Mouse (Mus musculus) forebrain, embryonic 16.5 days (tissue): ENCODE data around the gene Zfp740. TPM values are rescaled to one million over a fixed set of nuclear protein-coding genes. Genes with fewer than 3 reads are reported as not detected.
"Not testable (repeated sequence)": the region's sequence is repeated elsewhere in the genome, so short reads cannot be mapped to it uniquely, and the experiment has no call there.

Experiments
- ATAC-seq: fragments of 200-750 bp; cut with Nextera tagmentation; 2 replicates; pipeline ENCODE4 v1.8.0; 2017; ENCODE audit warnings: mild to moderate bottlenecking, moderate library complexity
- H3K27ac ChIP-seq: fragments of 300-500 bp; sonication (generic); 2 replicates; pipeline ENCODE4 v1.5.1; 2014; ENCODE audit warnings: low read length, control low read depth
- H3K27me3 ChIP-seq: fragments of 300-500 bp; sonication (generic); replicated peaks from 2 replicates; pipeline ENCODE4 v1.6.1; 2014; ENCODE audit warnings: low read length; ENCODE audit not compliant: control insufficient read depth, insufficient read depth
- H3K36me3 ChIP-seq: fragments of 300-500 bp; sonication (generic); 2 replicates; pipeline ENCODE4 v1.6.1; 2014; ENCODE audit not compliant: control insufficient read depth, insufficient read depth
- H3K4me1 ChIP-seq: fragments of 300-500 bp; sonication (generic); replicated peaks from 2 replicates; pipeline ENCODE4 v1.6.1; 2014; ENCODE audit warnings: low read length; ENCODE audit not compliant: control insufficient read depth, insufficient read depth
- H3K4me2 ChIP-seq: fragments of 300-500 bp; sonication (generic); 2 replicates; pipeline ENCODE4 v1.6.1; 2014; ENCODE audit warnings: mild to moderate bottlenecking, low read length, control low read depth
- H3K4me3 ChIP-seq: fragments of 300-500 bp; sonication (generic); replicated peaks from 2 replicates; pipeline ENCODE4 v1.5.1; 2014; ENCODE audit warnings: mild to moderate bottlenecking, low read length, control low read depth
- H3K9ac ChIP-seq: fragments of 300-500 bp; sonication (generic); replicated peaks from 2 replicates; pipeline ENCODE4 v1.6.1; 2014; ENCODE audit warnings: low read depth, low read length, control low read depth
- H3K9me3 ChIP-seq: fragments of 300-500 bp; sonication (generic); 2 replicates; pipeline ENCODE4 v1.6.1; 2016; ENCODE audit warnings: low read length; ENCODE audit not compliant: control insufficient read depth
- WGBS: fragments of 180-500 bp; shearing (Covaris S2); extraction: QIAGEN DNeasy Blood & Tissue Kit; methylation state at CpG from one replicate; pipeline ENCODE4 v1.1.7; 2014; 5-methylcytosine and 5-hydroxymethylcytosine counted together
- polyA plus RNA-seq: library from polyadenylated mRNA; unstranded; fragments of >200 nt; fragmentation: Nextera tagmentation; extraction: Ambion mirVana; gene quantifications from 2 replicates; pipeline ENCODE4 v1.2.1, GENCODE M21; 2015

Zfp740 gene
- polyA plus RNA-seq, 1 experiment from 2014 or later, result 84.6 TPM

- WGBS, result 80% methylated on average over 6 of the region's 6 CpGs
- no peaks in the 10 kb centered on the region for H3K4me1 ChIP-seq
- H3K4me2 ChIP-seq, result no peak overlapping the region
- no peak overlapping the region for H3K27ac ChIP-seq
- H3K9ac ChIP-seq, result no peak overlapping the region
- no peaks in the 10 kb centered on the region for H3K27me3 ChIP-seq
- peaks cover 28% of the 10 kb centered on the region for H3K36me3 ChIP-seq
- no peak for ATAC-seq
- H3K9me3 ChIP-seq, result no peaks in the 10 kb centered on the region
- no peak overlapping the region for H3K4me3 ChIP-seq
Observed at GRCm38 (mm10) chr15:102215624-102216023, 12.6 kb downstream of the Zfp740 start.

- WGBS, result 84% methylated on average over 16 of the region's 16 CpGs
- no peak overlapping the region for H3K4me2 ChIP-seq
- no peak for ATAC-seq
- H3K9ac ChIP-seq, result no peak overlapping the region
- no peak overlapping the region for H3K27ac ChIP-seq
- H3K4me3 ChIP-seq, result no peak overlapping the region
- H3K9me3 ChIP-seq, result no peaks in the 10 kb centered on the region
- no peaks in the 10 kb centered on the region for H3K27me3 ChIP-seq
- H3K4me1 ChIP-seq, result no peaks in the 10 kb centered on the region
- peaks cover 23% of the 10 kb centered on the region for H3K36me3 ChIP-seq
Observed at GRCm38 (mm10) chr15:102216459-102217228, 13.6 kb downstream of the Zfp740 start.

GRCm38 (mm10) chr15:102217325-102217724, 14.3 kb downstream of the Zfp740 start:
- Histone ChIP-seq H3K9ac (no peak overlapping the region), H3K4me1 (0 out of 2 replicates have a peak, but pooled peaks cover under 1% of the 10 kb centered on the region), H3K4me3 (no peak overlapping the region), H3K27ac (no peak overlapping the region), H3K9me3 (no peaks in the 10 kb centered on the region), H3K27me3 (no peaks in the 10 kb centered on the region), H3K4me2 (no peak overlapping the region), H3K36me3 (peaks cover 22% of the 10 kb centered on the region)
- 90% methylated on average over 7 of the region's 7 CpGs for WGBS
- ATAC-seq, result no peak; the same call in 1 of the 2 replicates

- H3K4me2 ChIP-seq, result no peak overlapping the region
- ATAC-seq, result no peak
- peaks cover 13% of the 10 kb centered on the region for H3K4me1 ChIP-seq
- 41% methylated on average over 10 of the region's 10 CpGs for WGBS
- H3K27me3 ChIP-seq, result peaks cover 9% of the 10 kb centered on the region; the same call in 1 of the 2 replicates
- H3K4me3 ChIP-seq, result no peak overlapping the region
- H3K36me3 ChIP-seq, result no peaks in the 10 kb centered on the region
- no peaks in the 10 kb centered on the region for H3K9me3 ChIP-seq
- H3K9ac ChIP-seq, result no peak overlapping the region
- H3K27ac ChIP-seq, result no peak overlapping the region
Observed at GRCm38 (mm10) chr15:102222386-102222785, 19.3 kb downstream of the Zfp740 start.

DNA sequence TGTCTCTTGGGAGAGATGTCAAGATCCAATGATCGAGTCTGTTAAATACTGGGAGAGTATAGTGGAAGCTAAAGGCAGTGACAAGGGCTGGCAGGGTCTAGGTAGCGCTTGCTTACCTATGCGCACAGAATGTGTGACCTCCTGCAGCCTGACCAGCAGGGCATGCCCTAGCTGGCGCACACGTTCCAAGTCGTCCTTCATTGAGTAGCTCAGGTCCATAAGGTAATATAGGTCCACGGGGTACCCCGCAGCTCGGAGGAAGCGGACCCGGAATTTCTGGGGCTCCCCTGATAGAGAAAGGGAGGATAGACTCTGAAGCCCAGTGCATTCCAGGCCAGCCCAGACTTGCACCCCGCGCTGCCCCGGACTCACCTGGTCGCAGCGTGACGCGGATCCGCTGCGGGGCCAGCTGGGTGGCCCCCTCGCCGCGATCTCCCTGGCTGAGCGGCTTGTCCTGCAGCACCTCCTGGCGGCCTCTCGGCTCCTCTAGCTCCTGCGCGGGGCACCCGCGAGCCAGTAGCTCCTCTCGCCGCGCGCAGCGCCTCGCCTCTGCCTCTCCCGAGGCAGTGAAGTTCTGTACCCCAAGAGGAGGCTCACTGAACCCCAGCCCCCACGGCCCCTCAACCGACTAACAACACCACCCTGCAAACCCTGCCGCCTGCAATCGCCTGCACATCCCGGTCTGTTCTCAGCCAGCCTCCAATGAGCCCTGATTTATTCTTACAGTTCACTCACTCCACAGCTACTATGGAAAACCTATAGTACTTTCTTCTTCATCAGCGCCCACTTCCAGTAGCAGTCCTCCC, 21.3 kb downstream of the Zfp740 start:
- H3K4me3 ChIP-seq, result peak overlapping the region; percentile 48
- peaks cover 9% of the 10 kb centered on the region; the same call in 1 of the 2 replicates for H3K27me3 ChIP-seq
- H3K27ac ChIP-seq, result no peak overlapping the region
- H3K4me2 ChIP-seq, result peak overlapping the region; percentile 88
- H3K9ac ChIP-seq, result peak overlapping the region; percentile 59
- H3K36me3 ChIP-seq, result no peaks in the 10 kb centered on the region
- peaks cover 13% of the 10 kb centered on the region for H3K4me1 ChIP-seq
- peak; percentile 87 for ATAC-seq
- 4% methylated on average over 43 of the region's 43 CpGs for WGBS
- H3K9me3 ChIP-seq, result no peaks in the 10 kb centered on the region

DNA sequence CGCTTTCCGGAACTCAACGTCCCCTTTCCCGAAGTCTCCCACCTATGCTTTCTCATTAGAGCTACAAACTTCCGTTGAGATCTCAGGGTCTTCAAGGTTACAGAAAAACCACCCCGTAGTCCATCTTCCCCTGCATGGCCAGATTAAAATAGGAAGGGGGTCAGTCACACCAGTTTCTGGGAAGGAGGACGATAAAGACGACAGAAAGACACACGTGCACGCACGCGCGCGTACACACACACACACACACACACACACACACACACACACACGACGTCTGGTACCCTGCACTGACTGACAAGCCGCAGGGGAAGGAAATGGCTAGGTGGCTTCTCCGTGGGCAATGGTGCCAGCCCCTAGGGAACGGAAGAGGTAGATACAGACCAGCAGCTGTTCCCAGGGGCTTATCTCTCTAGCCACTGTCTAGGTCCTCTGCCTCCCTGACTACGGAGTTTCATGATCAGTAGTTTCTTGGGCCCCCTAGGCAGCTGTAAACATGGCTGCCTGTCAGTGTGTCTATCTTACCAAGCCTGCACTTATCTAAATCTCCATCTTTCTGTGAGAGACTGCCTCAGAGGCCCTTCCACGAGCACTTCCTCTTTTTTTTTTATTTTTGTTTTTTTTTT, 22.1 kb downstream of the Zfp740 start:
- Histone ChIP-seq H3K4me1 (peaks cover 13% of the 10 kb centered on the region), H3K9me3 (no peaks in the 10 kb centered on the region), H3K4me2 (peak overlapping the region; percentile 88), H3K9ac (no peak overlapping the region), H3K27ac (no peak overlapping the region), H3K4me3 (peak overlapping the region; percentile 48), H3K27me3 (peaks cover 9% of the 10 kb centered on the region; the same call in 1 of the 2 replicates), H3K36me3 (no peaks in the 10 kb centered on the region)
- WGBS, result 21% methylated on average over 21 of the region's 21 CpGs
- no peak for ATAC-seq

GRCm38 (mm10) chr15:102225619-102226018, 22.6 kb downstream of the Zfp740 start:
- H3K27ac ChIP-seq, H3K4me2 ChIP-seq, H3K4me3 ChIP-seq, ATAC-seq, H3K27me3 ChIP-seq, H3K9ac ChIP-seq, H3K9me3 ChIP-seq, H3K36me3 ChIP-seq: not testable (repeated sequence)
- H3K4me1 ChIP-seq, result peaks cover 13% of the 10 kb centered on the region
- WGBS, result 79% methylated on average over 5 of the region's 6 CpGs

DNA sequence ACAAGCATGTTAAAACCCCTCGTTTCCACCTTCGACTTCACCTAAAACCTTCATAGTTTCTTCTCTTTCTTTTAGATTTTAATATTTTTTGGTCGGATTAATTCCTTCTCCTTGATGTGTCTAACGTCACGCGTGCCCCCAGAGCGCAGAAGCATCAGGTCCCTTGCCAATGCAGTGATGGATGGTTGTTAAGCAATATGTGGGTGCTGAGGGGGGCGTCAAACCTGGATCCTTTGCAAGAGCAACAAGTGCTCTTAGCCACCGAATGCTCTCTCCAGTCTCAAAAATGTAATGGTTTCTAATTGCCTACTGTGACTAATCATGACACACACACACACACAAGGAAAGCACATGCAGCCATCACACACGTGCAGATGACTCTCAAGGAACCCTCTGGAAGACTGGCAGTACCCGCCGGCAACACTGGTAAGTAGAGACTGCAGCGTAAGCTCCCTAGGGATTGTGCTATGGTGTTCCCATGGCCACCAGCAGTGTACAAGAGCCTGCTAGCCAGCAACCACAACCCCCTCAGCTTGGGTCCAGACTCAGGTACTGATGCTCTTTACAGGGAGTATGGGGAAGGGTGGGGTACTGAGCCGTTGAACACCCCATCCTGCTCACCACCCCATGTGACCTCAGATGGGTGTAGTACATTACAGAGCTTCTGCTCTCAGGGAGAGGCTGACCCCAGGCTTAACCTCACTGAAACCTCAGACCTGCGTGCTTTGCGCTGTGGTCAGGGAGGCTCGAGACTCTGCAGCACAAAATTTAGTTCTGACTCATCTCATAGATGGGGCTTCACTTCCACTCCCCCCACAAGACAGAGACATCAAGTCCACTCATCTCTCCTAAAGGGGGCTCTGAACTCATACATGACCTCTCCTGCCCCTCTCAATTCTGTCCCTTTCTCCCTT, 27.6 kb downstream of the Zfp740 start:
- Histone ChIP-seq H3K27me3 (no peaks in the 10 kb centered on the region), H3K4me2 (no peak overlapping the region), H3K9ac (no peak overlapping the region), H3K4me3 (no peak overlapping the region), H3K27ac (no peak overlapping the region), H3K4me1 (peaks cover 2% of the 10 kb centered on the region; the same call in 1 of the 2 replicates), H3K9me3 (no peaks in the 10 kb centered on the region), H3K36me3 (no peaks in the 10 kb centered on the region)
- ATAC-seq, result no peak
- whole genome bisulfite sequencing, result 85% methylated on average over 17 of the region's 17 CpGs
